Mouse (Mus musculus): ENCODE data around the gene Cope.

DNA sequence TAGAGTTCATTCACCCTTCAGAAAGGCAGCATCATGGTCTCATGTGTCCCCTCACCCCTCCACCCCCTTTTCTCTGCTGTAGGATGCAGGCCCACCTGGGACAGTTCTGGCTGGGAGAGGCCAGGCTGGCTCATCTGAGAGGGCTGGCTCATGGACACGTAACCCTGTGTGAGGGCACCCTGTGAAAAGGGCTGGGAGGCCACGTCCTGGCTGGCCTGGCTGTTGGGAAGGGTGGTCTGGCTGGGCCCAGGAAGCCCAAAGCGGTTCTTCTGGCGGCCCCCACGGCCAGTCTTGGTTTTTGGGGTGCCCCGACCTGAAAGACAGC lies 30.5 kb downstream of the Cope start:
- no peak for TF ChIP-seq POLR2A (IDR thresholded peaks at IDR 0.05; ENCODE audit: borderline replicate concordance, control insufficient read depth, low read depth, low read length)
- no peak for TF ChIP-seq CTCF (IDR thresholded peaks at IDR 0.05; ENCODE audit: control insufficient read depth, insufficient read depth, low read length)

Data from bone marrow, adult 2 months (tissue).